7 mouse cellular contexts compared by ENCODE assay signal in the genomic region with DNA sequence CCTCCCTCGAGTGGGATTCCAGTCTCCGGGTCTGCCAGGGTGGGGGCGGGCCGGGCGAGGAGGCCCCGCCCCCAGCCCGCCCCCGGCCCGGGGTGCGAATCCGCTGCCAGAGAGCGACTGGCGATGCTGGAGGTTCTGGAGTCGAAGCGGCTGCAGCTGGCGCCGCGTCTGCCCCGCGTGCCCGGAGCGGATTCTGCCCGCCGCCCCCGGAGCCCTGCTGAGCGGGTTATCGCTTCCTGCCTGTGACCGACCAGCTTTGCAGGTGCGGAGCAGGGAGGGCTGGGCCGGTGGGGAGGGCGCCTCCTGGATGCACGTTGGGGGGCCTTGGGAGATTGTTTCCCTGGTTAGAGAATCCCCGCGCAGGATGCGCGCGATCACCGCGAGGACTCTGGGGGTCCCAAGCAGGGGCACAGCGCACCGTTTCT. TPM values are rescaled to one million over a fixed set of nuclear protein-coding genes. Genes with fewer than 3 reads are reported as not detected.
DNase-seq lines count a peak whose midpoint lies in the region; ATAC-seq and TF ChIP-seq lines count a peak whose summit lies in the region.

No protein-coding gene starts in this region.

- no peaks in the 10 kb centered on the region for H3K9me3 ChIP-seq in forebrain, postnatal 0 days (ENCODE audit: low read length)

- TF ChIP-seq POLR2A in liver, adult 2 months (IDR thresholded peaks at IDR 0.05; ENCODE audit: extremely low read depth, insufficient read depth, low read length) = no peak
- TF ChIP-seq POLR2A in myocyte (IDR thresholded peaks at IDR 0.05; ENCODE audit: insufficient read length, low read depth) = no peak

- no peaks in the 10 kb centered on the region for H3K36me3 ChIP-seq in liver, adult 2 months (ENCODE audit: control insufficient read depth, insufficient read depth, low read length)
- no peaks in the 10 kb centered on the region for H3K36me3 ChIP-seq in forebrain, postnatal 0 days (ENCODE audit: insufficient read depth)
- H3K36me3 ChIP-seq in myocyte (ENCODE audit: control insufficient read depth, insufficient read depth) = no peaks in the 10 kb centered on the region

- peak overlapping the region; percentile 74 for H3K4me2 ChIP-seq in forebrain, postnatal 0 days (ENCODE audit: low read depth)
- H3K4me2 ChIP-seq in myocyte (ENCODE audit: low read depth) = peak overlapping the region; percentile 50

- H3K27me3 ChIP-seq in liver, adult 2 months (ENCODE audit: control insufficient read depth, insufficient read depth, low read length) = peaks cover 16% of the 10 kb centered on the region
- H3K27me3 ChIP-seq in forebrain, postnatal 0 days (ENCODE audit: insufficient read depth, low read length) = no peaks in the 10 kb centered on the region
- peaks cover 38% of the 10 kb centered on the region for H3K27me3 ChIP-seq in myocyte (ENCODE audit: control insufficient read depth, insufficient read depth, insufficient read length)

- 6% methylated on average over 41 of the region's 41 CpGs for WGBS in liver, adult 2 months
- WGBS in forebrain, postnatal 0 days = 3% methylated on average over 41 of the region's 41 CpGs

- DNase-seq in liver, adult 2 months (ENCODE audit: extremely low read depth, low read depth, low spot score) = no peak
- no peak for DNase-seq in liver
- DNase-seq in forebrain, postnatal 0 days = peak; percentile 61
- peak; percentile 69 to 74 for DNase-seq in left cerebral cortex, postnatal 25 days (ENCODE audit: low spot score in 2 of 2)
- peak; percentile 87 for DNase-seq in thymus, postnatal 25 days

- H3K27ac ChIP-seq in liver, adult 2 months (replicated peaks; ENCODE audit: insufficient read depth, low read depth, low read length) = no peak overlapping the region
- no peak overlapping the region for H3K27ac ChIP-seq in brown adipose tissue, adult 24 weeks (replicated peaks; ENCODE audit: low read depth, low read length)
- peak overlapping the region; percentile 50 for H3K27ac ChIP-seq in forebrain, postnatal 0 days (ENCODE audit: low read depth, low read length)

- no peak overlapping the region for H3K4me3 ChIP-seq in liver, adult 2 months (ENCODE audit: insufficient read depth, low read depth, low read length)
- H3K4me3 ChIP-seq in brown adipose tissue, adult 24 weeks (ENCODE audit: insufficient read depth, low read depth, low read length) = peak overlapping the region; percentile 9; the same call in 1 of the 2 replicates
- peak overlapping the region; percentile 59 for H3K4me3 ChIP-seq in forebrain, postnatal 0 days (ENCODE audit: low read depth, low read length)
- H3K4me3 ChIP-seq in myocyte = no peak overlapping the region

- H3K9ac ChIP-seq in liver, adult 2 months (ENCODE audit: low read depth, low read length) = 0 out of 2 replicates have a peak overlapping the region, but pooled peaks have one; percentile 21
- peak overlapping the region; percentile 80 for H3K9ac ChIP-seq in forebrain, postnatal 0 days

- no peaks in the 10 kb centered on the region for H3K79me2 ChIP-seq in liver, adult 2 months (ENCODE audit: control insufficient read depth, insufficient read depth, low read length)
- H3K79me2 ChIP-seq in myocyte (ENCODE audit: control insufficient read depth, insufficient read depth) = no peaks in the 10 kb centered on the region

- H3ac ChIP-seq in myocyte (ENCODE audit: control insufficient read depth, insufficient read length) = no peak overlapping the region

- 0 out of 2 replicates have a peak, but pooled peaks cover 3% of the 10 kb centered on the region for H3K4me1 ChIP-seq in liver, adult 2 months (ENCODE audit: control insufficient read depth, insufficient read depth, low read length)
- no peaks in the 10 kb centered on the region for H3K4me1 ChIP-seq in brown adipose tissue, adult 24 weeks (ENCODE audit: control insufficient read depth, insufficient read depth, insufficient read length, low read length)
- peaks cover 8% of the 10 kb centered on the region; the same call in 1 of the 2 replicates for H3K4me1 ChIP-seq in forebrain, postnatal 0 days (ENCODE audit: insufficient read depth)

- intact Hi-C loops in left cerebral cortex, postnatal 25 days (cut with DNase I) = loop anchor here (1.0 kb wide), 1 partner anchor 25 kb away; no protein-coding TSS in a partner anchor

- TF ChIP-seq CTCF in liver, adult 2 months (IDR thresholded peaks at IDR 0.05; ENCODE audit: low read depth, low read length) = no peak
- TF ChIP-seq CTCF in forebrain, postnatal 0 days (IDR thresholded peaks at IDR 0.05; ENCODE audit: low read depth) = peak; percentile 7; the same call in 1 of the 2 replicates

- ATAC-seq in forebrain, postnatal 0 days = peak; percentile 64

TF ChIP-seq in myocyte, 11 proteins besides CTCF, POLR2A, EP300 and RAD21:
- no peak for TF ChIP-seq REST (IDR thresholded peaks at IDR 0.05; ENCODE audit: insufficient read depth, insufficient read length)
- peak in 1 of 3 experiments; percentile 10 for TF ChIP-seq MYOD1 (IDR thresholded peaks at IDR 0.05; ENCODE audit: control insufficient read depth in 1 of 3, insufficient read length in 2 of 3, low read depth in 2 of 3)

RNA-seq across cellular contexts. Expression of a gene that starts 0.3 kb away (rescaled TPM):
- total RNA-seq in liver, adult 2 months (2014; rRNA removed) = 0.07 TPM in 1 of 2 replicates, not detected in the other
- not detected in 2 replicates for polyA plus RNA-seq in liver, adult 2 months (2012; rRNA removed)
- not detected in 2 replicates for polyA plus RNA-seq in brown adipose tissue, adult 24 weeks (2012; ENCODE audit: insufficient read depth, insufficient read length, missing spikeins)
- total RNA-seq in forebrain, postnatal 0 days (2014; rRNA removed) = 228 and 329 TPM in 2 replicates
- polyA plus RNA-seq in forebrain, postnatal 0 days (2015; fragmentation: Nextera tagmentation; extraction: Ambion mirVana) = 194 and 197 TPM in 2 replicates
- 100 to 1,000 TPM; 352 to 354 TPM for total RNA-seq in left cerebral cortex, postnatal 25 days (2021)
- polyA plus RNA-seq in myocyte (2012; fragmentation: generic; extraction: Trizol) = 0.06 TPM

RNA-seq across cellular contexts. Expression of a gene that starts 7.5 kb away (rescaled TPM):
- total RNA-seq in liver, adult 2 months (2014; rRNA removed) = not detected in 2 replicates
- not detected in 2 replicates for polyA plus RNA-seq in liver, adult 2 months (2012; rRNA removed)
- not detected in 2 replicates for polyA plus RNA-seq in brown adipose tissue, adult 24 weeks (2012; ENCODE audit: insufficient read depth, insufficient read length, missing spikeins)
- not detected in 2 replicates for total RNA-seq in forebrain, postnatal 0 days (2014; rRNA removed)
- polyA plus RNA-seq in forebrain, postnatal 0 days (2015; fragmentation: Nextera tagmentation; extraction: Ambion mirVana) = not detected in 2 replicates
- not detected for total RNA-seq in left cerebral cortex, postnatal 25 days (2021)
- not detected for polyA plus RNA-seq in myocyte (2012; fragmentation: generic; extraction: Trizol)

RNA-seq across cellular contexts. Expression of a gene that starts 14.1 kb away (rescaled TPM):
- total RNA-seq in liver, adult 2 months (2014; rRNA removed) = 0.18 and 0.40 TPM in 2 replicates
- polyA plus RNA-seq in liver, adult 2 months (2012; rRNA removed) = 0.12 and 0.21 TPM in 2 replicates
- not detected in 2 replicates for polyA plus RNA-seq in brown adipose tissue, adult 24 weeks (2012; ENCODE audit: insufficient read depth, insufficient read length, missing spikeins)
- total RNA-seq in forebrain, postnatal 0 days (2014; rRNA removed) = 11.0 and 15.7 TPM in 2 replicates
- 11.2 TPM in 2 replicates for polyA plus RNA-seq in forebrain, postnatal 0 days (2015; fragmentation: Nextera tagmentation; extraction: Ambion mirVana)
- 10 to 100 TPM in 1 of 2 experiments, 1 to 10 TPM in 1; 9.5 to 14.9 TPM for total RNA-seq in left cerebral cortex, postnatal 25 days (2021)
- 4.7 TPM for polyA plus RNA-seq in myocyte (2012; fragmentation: generic; extraction: Trizol)

RNA-seq across cellular contexts. Expression of a gene that starts 29.1 kb away (rescaled TPM):
- 0.18 and 0.27 TPM in 2 replicates for total RNA-seq in liver, adult 2 months (2014; rRNA removed)
- polyA plus RNA-seq in liver, adult 2 months (2012; rRNA removed) = 0.70 and 1.2 TPM in 2 replicates
- 0.36 and 1.4 TPM in 2 replicates for polyA plus RNA-seq in brown adipose tissue, adult 24 weeks (2012; ENCODE audit: insufficient read depth, insufficient read length, missing spikeins)
- 0.86 and 1.0 TPM in 2 replicates for total RNA-seq in forebrain, postnatal 0 days (2014; rRNA removed)
- polyA plus RNA-seq in forebrain, postnatal 0 days (2015; fragmentation: Nextera tagmentation; extraction: Ambion mirVana) = 0.48 and 1.0 TPM in 2 replicates
- total RNA-seq in left cerebral cortex, postnatal 25 days (2021) = 1 to 10 TPM in 1 of 2 experiments, under 1 TPM in 1; 0.69 to 1.3 TPM
- 0.04 TPM for polyA plus RNA-seq in myocyte (2012; fragmentation: generic; extraction: Trizol)

RNA-seq across cellular contexts. Expression of a gene that starts 39.5 kb away (rescaled TPM):
- total RNA-seq in liver, adult 2 months (2014; rRNA removed) = 16.4 and 22.0 TPM in 2 replicates
- 19.3 and 30.6 TPM in 2 replicates for polyA plus RNA-seq in liver, adult 2 months (2012; rRNA removed)
- 7.0 and 13.8 TPM in 2 replicates for polyA plus RNA-seq in brown adipose tissue, adult 24 weeks (2012; ENCODE audit: insufficient read depth, insufficient read length, missing spikeins)
- 3.5 and 4.0 TPM in 2 replicates for total RNA-seq in forebrain, postnatal 0 days (2014; rRNA removed)
- polyA plus RNA-seq in forebrain, postnatal 0 days (2015; fragmentation: Nextera tagmentation; extraction: Ambion mirVana) = 4.5 and 4.8 TPM in 2 replicates
- 1 to 10 TPM; 3.1 to 4.6 TPM for total RNA-seq in left cerebral cortex, postnatal 25 days (2021)
- 1.2 TPM for polyA plus RNA-seq in myocyte (2012; fragmentation: generic; extraction: Trizol)

Comparison
In these comparisons a context has a peak if more than half of its experiments do, and no peak if none do; other contexts are left out.
1. DNase-seq: peak in forebrain, postnatal 0 days (single experiment), left cerebral cortex, postnatal 25 days (2 of 2) and thymus, postnatal 25 days (single experiment); none in liver, adult 2 months (single experiment) and liver (single experiment).
2. H3K4me3 ChIP-seq: peak in brown adipose tissue, adult 24 weeks (single experiment) and forebrain, postnatal 0 days (single experiment); none in liver, adult 2 months (single experiment) and myocyte (single experiment).
3. RNA of a gene that starts 0.3 kb away (polyA plus RNA-seq): 194 to 197 TPM in forebrain, postnatal 0 days; 0.06 TPM in myocyte (single experiment), not detected in liver, adult 2 months and not detected in brown adipose tissue, adult 24 weeks; every median in the first group is over 100 times any median in the second.